Mouse (Mus musculus): ENCODE data around the gene Fosl2. TPM values are rescaled to one million over a fixed set of nuclear protein-coding genes. Genes with fewer than 3 reads are reported as not detected.
A peak's percentile ranks its signal among the peaks of the same experiment; 100 is the strongest.

Fosl2 gene
- polyA plus RNA-seq, 1 experiment from 2014 or later, result 0.50 TPM

DNA sequence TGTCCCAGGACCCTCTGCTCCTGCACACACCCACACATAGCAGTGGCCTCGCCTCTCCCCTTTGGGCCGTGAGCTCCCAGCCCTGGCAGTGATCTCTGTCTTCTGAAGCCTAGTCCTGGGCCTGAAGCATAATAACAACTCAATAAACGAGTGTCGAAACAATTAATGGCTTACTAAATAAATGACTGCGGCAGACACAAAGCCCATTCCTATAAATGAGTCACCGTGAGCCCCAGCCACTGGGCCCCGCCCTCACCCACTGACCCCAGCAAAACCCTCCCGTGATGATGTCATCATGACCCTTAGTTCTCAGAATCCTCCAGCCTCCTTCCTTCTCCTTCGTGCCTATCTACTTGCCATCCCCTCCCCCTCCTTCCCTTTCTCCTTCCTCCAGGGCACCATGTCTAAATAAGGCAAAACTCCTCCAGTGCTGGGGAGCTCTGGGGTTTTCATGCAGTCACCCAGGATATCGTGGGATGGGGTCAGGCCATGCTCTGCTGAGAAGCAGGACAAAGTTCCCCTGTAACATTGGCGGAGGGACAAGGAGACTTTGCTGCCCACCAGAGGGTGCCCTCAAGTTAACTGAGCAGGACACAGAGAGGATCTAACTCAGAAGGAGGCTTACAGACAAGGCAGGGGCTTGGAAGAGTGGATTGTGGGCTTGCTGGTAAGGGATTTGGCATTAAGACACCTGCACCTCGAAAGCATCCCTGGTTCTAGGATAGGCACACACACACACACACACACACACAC, 60.4 kb downstream of the Fosl2 start:
- H3K27ac ChIP-seq (replicated peaks), result no peak overlapping the region
- no peak for DNase-seq (ENCODE audit: low spot score)
- H3K27me3 ChIP-seq (replicated peaks; ENCODE audit: low read depth, poor library complexity, severe bottlenecking), result no peaks in the 10 kb centered on the region
- 72% methylated on average over 12 of the region's 12 CpGs for WGBS
- peaks cover 9% of the 10 kb centered on the region; the same call in 1 of the 2 replicates for H3K4me1 ChIP-seq
- no peak overlapping the region for H3K4me3 ChIP-seq
- H3K36me3 ChIP-seq (replicated peaks), result no peaks in the 10 kb centered on the region
- no peaks in the 10 kb centered on the region for H3K9me3 ChIP-seq

DNA sequence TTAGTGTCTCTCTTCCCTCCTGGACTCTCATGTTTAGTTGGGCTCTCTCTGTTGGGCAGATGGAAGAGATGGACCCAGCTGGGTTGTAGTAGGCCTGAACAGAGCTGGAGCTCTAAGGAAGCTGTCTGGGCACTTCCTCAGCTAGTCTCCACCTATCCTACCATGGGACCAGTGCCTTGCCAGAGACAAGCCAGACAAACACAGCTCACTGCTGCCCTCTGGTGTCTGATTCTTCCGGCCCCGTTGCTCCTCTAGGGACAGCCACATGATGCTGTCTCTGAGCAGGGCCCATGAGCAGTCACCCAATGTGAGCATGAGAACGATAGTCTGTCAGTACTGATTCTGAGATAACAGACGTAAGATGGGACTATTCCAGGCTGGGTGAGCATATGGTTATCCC, 62.1 kb downstream of the Fosl2 start:
- H3K27ac ChIP-seq (replicated peaks), result no peak overlapping the region
- 15% methylated on average over 4 of the region's 4 CpGs for WGBS
- H3K4me1 ChIP-seq, result peaks cover 9% of the 10 kb centered on the region; the same call in 1 of the 2 replicates
- no peaks in the 10 kb centered on the region for H3K9me3 ChIP-seq
- H3K36me3 ChIP-seq (replicated peaks), result no peaks in the 10 kb centered on the region
- no peak overlapping the region for H3K4me3 ChIP-seq
- H3K27me3 ChIP-seq (replicated peaks; ENCODE audit: low read depth, poor library complexity, severe bottlenecking), result no peaks in the 10 kb centered on the region
- peak; percentile 87 for DNase-seq (ENCODE audit: low spot score)

DNA sequence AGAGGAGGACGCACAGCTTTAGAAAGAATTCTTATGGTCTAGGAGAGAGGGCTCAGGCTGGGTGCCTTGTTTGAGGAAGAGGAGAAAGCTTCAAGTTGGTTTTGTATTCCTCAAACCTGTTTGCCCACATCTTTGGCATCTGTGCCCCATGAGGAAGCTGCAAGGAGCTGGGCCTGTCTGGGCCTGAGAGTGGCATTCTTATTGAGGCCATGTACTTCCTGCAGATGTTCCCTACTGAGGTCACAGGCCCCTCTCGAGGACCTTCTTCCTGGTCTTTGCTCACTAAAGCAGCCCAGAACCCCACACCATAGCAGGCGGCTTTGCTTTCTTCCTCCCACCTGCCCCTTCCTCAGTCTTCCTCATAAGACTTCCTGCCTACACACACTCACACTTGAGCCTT, 63.5 kb downstream of the Fosl2 start:
- H3K36me3 ChIP-seq (replicated peaks), result no peaks in the 10 kb centered on the region

DNA sequence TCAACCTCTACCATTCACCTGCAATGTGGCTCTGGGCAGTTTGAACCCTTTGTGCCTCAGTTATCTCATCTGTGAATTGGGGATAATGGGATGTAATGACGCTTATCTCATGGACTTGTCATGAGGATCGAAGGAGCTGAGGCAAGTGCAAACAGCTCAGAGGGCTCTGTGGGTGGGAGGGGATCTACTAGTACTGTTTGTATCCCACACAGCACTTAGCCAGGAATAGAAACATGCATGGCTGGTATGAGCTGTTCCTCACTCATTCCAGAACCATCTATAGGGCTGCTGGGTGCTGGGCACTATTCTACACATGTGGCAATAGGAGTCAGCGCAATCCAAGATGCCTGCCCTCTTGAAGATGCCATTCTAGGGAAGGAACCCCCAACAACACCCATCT, 64.0 kb downstream of the Fosl2 start:
- H3K27me3 ChIP-seq (replicated peaks; ENCODE audit: low read depth, poor library complexity, severe bottlenecking), result no peaks in the 10 kb centered on the region
- H3K27ac ChIP-seq (replicated peaks), result no peak overlapping the region
- no peaks in the 10 kb centered on the region for H3K9me3 ChIP-seq
- H3K4me1 ChIP-seq, result peaks cover 9% of the 10 kb centered on the region; the same call in 1 of the 2 replicates
- no peak for DNase-seq (ENCODE audit: low spot score)
- H3K36me3 ChIP-seq (replicated peaks), result no peaks in the 10 kb centered on the region
- WGBS, result 89% methylated on average over 3 of the region's 3 CpGs
- no peak overlapping the region for H3K4me3 ChIP-seq

More for the DNA sequence above, 63.5 kb downstream of the Fosl2 start:
- Histone ChIP-seq H3K27ac (replicated peaks) (no peak overlapping the region), H3K27me3 (replicated peaks; ENCODE audit: low read depth, poor library complexity, severe bottlenecking) (no peaks in the 10 kb centered on the region), H3K4me3 (no peak overlapping the region), H3K9me3 (no peaks in the 10 kb centered on the region), H3K4me1 (peaks cover 9% of the 10 kb centered on the region; the same call in 1 of the 2 replicates)
- 75% methylated on average over 3 of the region's 3 CpGs for WGBS
- DNase-seq (ENCODE audit: low spot score), result no peak

DNA sequence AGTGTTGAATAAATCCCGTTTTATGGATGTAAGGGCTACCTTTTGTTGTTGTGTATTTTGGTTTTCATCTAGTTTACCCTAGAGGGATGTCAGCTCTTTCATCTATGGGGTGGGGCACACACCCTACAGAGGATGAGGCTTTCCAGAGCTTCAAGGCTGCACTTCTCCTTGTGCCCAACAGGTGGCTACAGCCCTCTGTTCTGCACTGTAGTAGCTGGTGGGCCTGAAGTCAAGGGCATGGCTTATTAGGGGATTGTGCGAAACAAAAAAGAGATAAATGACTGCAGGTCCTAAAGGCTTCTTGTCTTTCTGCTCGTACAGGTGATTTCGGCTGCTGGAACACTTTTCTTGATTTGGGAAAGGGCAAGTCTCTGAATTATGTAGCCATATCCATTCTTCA, 69.1 kb downstream of the Fosl2 start:
- no peaks in the 10 kb centered on the region for H3K27me3 ChIP-seq (replicated peaks; ENCODE audit: low read depth, poor library complexity, severe bottlenecking)
- 69% methylated on average over 4 of the region's 4 CpGs for WGBS
- no peak for DNase-seq (ENCODE audit: low spot score)
- H3K27ac ChIP-seq (replicated peaks), result no peak overlapping the region
- H3K9me3 ChIP-seq, result no peaks in the 10 kb centered on the region
- H3K4me1 ChIP-seq, result no peaks in the 10 kb centered on the region
- no peaks in the 10 kb centered on the region for H3K36me3 ChIP-seq (replicated peaks)
- H3K4me3 ChIP-seq, result no peak overlapping the region

DNA sequence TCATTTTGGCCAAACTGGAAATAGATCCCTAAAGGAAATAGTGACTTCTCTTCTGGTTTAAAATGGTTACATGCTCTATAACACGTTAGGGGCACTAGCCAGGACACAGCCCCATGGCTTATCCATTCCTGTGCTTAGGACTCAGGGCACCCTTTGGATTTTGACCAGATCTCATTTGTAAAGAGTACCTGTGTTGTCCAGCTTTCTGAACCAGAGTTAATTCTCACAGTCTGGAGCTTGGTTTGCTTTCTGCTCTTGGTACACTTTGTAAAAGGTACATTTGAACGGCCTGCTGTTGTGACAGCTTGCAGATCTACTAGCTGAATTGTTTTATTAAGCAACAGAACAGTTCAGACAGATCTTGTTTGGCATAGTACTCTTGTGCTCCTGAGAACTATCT, 71.1 kb downstream of the Fosl2 start:
- Histone ChIP-seq H3K27me3 (replicated peaks; ENCODE audit: low read depth, poor library complexity, severe bottlenecking) (no peaks in the 10 kb centered on the region), H3K4me1 (0 out of 2 replicates have a peak, but pooled peaks cover 7% of the 10 kb centered on the region), H3K4me3 (no peak overlapping the region), H3K9me3 (no peaks in the 10 kb centered on the region), H3K36me3 (replicated peaks) (no peaks in the 10 kb centered on the region), H3K27ac (replicated peaks) (no peak overlapping the region)
- WGBS, result 80% methylated on average over 2 of the region's 2 CpGs
- no peak for DNase-seq (ENCODE audit: low spot score)

Other genes with a start within 250 kb of the Fosl2 start
- gene Plb1, start 96.9 kb downstream of the Fosl2 start, polyA plus RNA-seq (2016; fragmentation: Nextera tagmentation; extraction: Ambion mirVana), result 0.06 TPM in 1 of 2 replicates, not detected in the other